Mouse (Mus musculus) ES-Bruce4 (cell line): ENCODE measurements around the gene Hist1h3b.

ENCODE experiments used
- CTCF ChIP-seq: IDR thresholded peaks from one replicate; pipeline ENCODE4 v1.8.1; 2011; ENCODE audit warnings: low read depth, low read length
- POLR2A ChIP-seq: IDR thresholded peaks from one replicate; pipeline ENCODE4 v1.8.1; 2011; ENCODE audit warnings: low read length; ENCODE audit not compliant: insufficient read depth

GRCm38 (mm10) chr13:23792520-23792919 is 40.5 kb downstream of the Hist1h3b start:
- peak; percentile 6 for TF ChIP-seq CTCF
- TF ChIP-seq POLR2A, result no peak
